In genomic region chr1:56749629-56750311, GRCm38 (mm10) we compare ENCODE assay signal across 15 mouse cellular contexts.
DNase-seq lines count a peak whose midpoint lies in the region; ATAC-seq and TF ChIP-seq lines count a peak whose summit lies in the region.
"Had no signal": no experiment of that assay in that cellular context is flagged by ENCODE, and none has a peak within 500 bp of the region (broad histone marks: within the 10 kb centered on the region; RNA-seq: fewer than 3 reads in every experiment).

No protein-coding gene starts in this region.

- H3K4me3 ChIP-seq in embryonic facial prominence, embryonic 14.5 days (ENCODE audit: low read depth, low read length) = no peak overlapping the region
- no peak overlapping the region for H3K4me3 ChIP-seq in embryonic facial prominence, embryonic 10.5 days
- no peak overlapping the region for H3K4me3 ChIP-seq in left cerebral cortex, adult 2 months
- no peak overlapping the region for H3K4me3 ChIP-seq in cerebellum, adult 2 months (replicated peaks; ENCODE audit: insufficient read depth, low read depth, low read length)
- no peak overlapping the region for H3K4me3 ChIP-seq in midbrain, postnatal 0 days (ENCODE audit: low read depth, low read length)
- H3K4me3 ChIP-seq: megakaryocyte, embryonic 14.5 days had no signal

- H3K27ac ChIP-seq in embryonic facial prominence, embryonic 14.5 days (replicated peaks; ENCODE audit: low read depth, low read length) = no peak overlapping the region
- H3K27ac ChIP-seq in embryonic facial prominence, embryonic 10.5 days (replicated peaks) = no peak overlapping the region
- H3K27ac ChIP-seq in left cerebral cortex, adult 2 months = peak overlapping the region; percentile 11; the same call in 1 of the 2 replicates
- no peak overlapping the region for H3K27ac ChIP-seq in cerebellum, adult 2 months (ENCODE audit: insufficient read depth, low read length)
- no peak overlapping the region for H3K27ac ChIP-seq in midbrain, postnatal 0 days (ENCODE audit: low read depth, low read length)

- H3K9me3 ChIP-seq in embryonic facial prominence, embryonic 14.5 days (ENCODE audit: control insufficient read depth, low read length) = no peaks in the 10 kb centered on the region
- H3K9me3 ChIP-seq in embryonic facial prominence, embryonic 10.5 days = no peaks in the 10 kb centered on the region
- no peaks in the 10 kb centered on the region for H3K9me3 ChIP-seq in midbrain, postnatal 0 days (ENCODE audit: low read length)

- TF ChIP-seq POLR2A in cerebellum, adult 2 months (IDR thresholded peaks at IDR 0.05; ENCODE audit: borderline replicate concordance, insufficient read depth, low read length) = no peak

- no peaks in the 10 kb centered on the region for H3K27me3 ChIP-seq in embryonic facial prominence, embryonic 14.5 days (replicated peaks; ENCODE audit: control insufficient read depth, insufficient read depth, low read length)
- no peaks in the 10 kb centered on the region; the same call in 1 of the 2 replicates for H3K27me3 ChIP-seq in embryonic facial prominence, embryonic 10.5 days (replicated peaks; ENCODE audit: low read depth, poor library complexity, severe bottlenecking)
- no peaks in the 10 kb centered on the region for H3K27me3 ChIP-seq in cerebellum, adult 2 months (ENCODE audit: control insufficient read depth, insufficient read depth, low read length)
- no peaks in the 10 kb centered on the region for H3K27me3 ChIP-seq in midbrain, postnatal 0 days (ENCODE audit: insufficient read depth, low read length)
- H3K27me3 ChIP-seq: megakaryocyte, embryonic 14.5 days had no signal

- 71% methylated on average over 16 of the region's 16 CpGs for WGBS in embryonic facial prominence, embryonic 14.5 days
- 82% methylated on average over 16 of the region's 16 CpGs for WGBS in embryonic facial prominence, embryonic 10.5 days
- WGBS in cerebellum, adult 2 months = 9% methylated on average over 16 of the region's 16 CpGs
- WGBS in midbrain, postnatal 0 days = 86% methylated on average over 16 of the region's 16 CpGs

- no peak overlapping the region for H3K9ac ChIP-seq in embryonic facial prominence, embryonic 14.5 days (ENCODE audit: low read depth, low read length)
- no peak overlapping the region for H3K9ac ChIP-seq in midbrain, postnatal 0 days (replicated peaks; ENCODE audit: low read length, poor library complexity, severe bottlenecking)
- H3K9ac ChIP-seq: lung, embryonic 14.5 days had no signal

- no peak for DNase-seq in embryonic facial prominence, embryonic 14.5 days (ENCODE audit: low spot score)
- DNase-seq in embryonic facial prominence, embryonic 10.5 days (ENCODE audit: low spot score) = no peak
- DNase-seq in left cerebral cortex, adult 2 months (ENCODE audit: extremely low spot score in 1 of 2, low spot score in 2 of 2) = no peak
- no peak for DNase-seq in left cerebral cortex, postnatal 25 days (ENCODE audit: low spot score in 2 of 2)
- peak; percentile 55 to 71 for DNase-seq in cerebellum, adult 2 months
- DNase-seq in midbrain, postnatal 0 days (ENCODE audit: low spot score) = peak; percentile 75
- DNase-seq in urinary bladder, postnatal 4 days (ENCODE audit: low spot score in 2 of 2) = no peak
- DNase-seq in kidney, adult 18-20 months = no peak
- DNase-seq: gastrocnemius, postnatal 25 days; kidney, adult 9 months; liver; lung, embryonic 14.5 days; right cerebral cortex, postnatal 4 days had no signal

- intact Hi-C loops in left cerebral cortex, adult 2 months (cut with DNase I) = no loop called here
- intact Hi-C loops in left cerebral cortex, postnatal 25 days (cut with DNase I) = no loop called here

- 0 out of 2 replicates have a peak, but pooled peaks have one; percentile 47 for ATAC-seq in embryonic facial prominence, embryonic 14.5 days (ENCODE audit: low read depth)
- ATAC-seq in midbrain, postnatal 0 days (ENCODE audit: low FRiP score) = peak; percentile 59; the same call in 1 of the 2 replicates
- ATAC-seq: Patski had no signal

- TF ChIP-seq CTCF in left cerebral cortex, adult 2 months (IDR thresholded peaks at IDR 0.05) = no peak
- no peak for TF ChIP-seq CTCF in cerebellum, adult 2 months (IDR thresholded peaks at IDR 0.05; ENCODE audit: borderline replicate concordance, insufficient read depth, low read depth, low read length)
- TF ChIP-seq CTCF in midbrain, postnatal 0 days (IDR thresholded peaks at IDR 0.05) = no peak

- peaks cover 4% of the 10 kb centered on the region; the same call in 1 of the 2 replicates for H3K4me1 ChIP-seq in embryonic facial prominence, embryonic 14.5 days (ENCODE audit: control insufficient read depth, insufficient read depth, low read length)
- peaks cover 12% of the 10 kb centered on the region; the same call in 1 of the 2 replicates for H3K4me1 ChIP-seq in embryonic facial prominence, embryonic 10.5 days
- H3K4me1 ChIP-seq in cerebellum, adult 2 months (ENCODE audit: control insufficient read depth, insufficient read depth, low read length) = peaks cover 2% of the 10 kb centered on the region; the same call in 1 of the 2 replicates
- H3K4me1 ChIP-seq in midbrain, postnatal 0 days (ENCODE audit: insufficient read depth, low read length) = no peaks in the 10 kb centered on the region
- H3K4me1 ChIP-seq: megakaryocyte, embryonic 14.5 days had no signal

- no peaks in the 10 kb centered on the region for H3K36me3 ChIP-seq in embryonic facial prominence, embryonic 14.5 days (ENCODE audit: control insufficient read depth, insufficient read depth, low read length)
- H3K36me3 ChIP-seq in embryonic facial prominence, embryonic 10.5 days (replicated peaks) = no peaks in the 10 kb centered on the region
- no peaks in the 10 kb centered on the region for H3K36me3 ChIP-seq in midbrain, postnatal 0 days (ENCODE audit: insufficient read depth, low read length)

- H3K4me2 ChIP-seq in embryonic facial prominence, embryonic 14.5 days (ENCODE audit: low read depth, low read length) = no peak overlapping the region
- H3K4me2 ChIP-seq in midbrain, postnatal 0 days (ENCODE audit: low read depth, low read length, poor library complexity, severe bottlenecking) = no peak overlapping the region
- H3K4me2 ChIP-seq: lung, embryonic 14.5 days had no signal

Comparison
In these comparisons a context has a peak if more than half of its experiments do, and no peak if none do; other contexts are left out.
1. DNase-seq: peak in cerebellum, adult 2 months (2 of 2) and midbrain, postnatal 0 days (single experiment); none in embryonic facial prominence, embryonic 14.5 days (single experiment), embryonic facial prominence, embryonic 10.5 days (single experiment), left cerebral cortex, adult 2 months (0 of 2), left cerebral cortex, postnatal 25 days (0 of 2), urinary bladder, postnatal 4 days (0 of 2) and kidney, adult 18-20 months (single experiment).